Mouse (Mus musculus): ENCODE results near the gene Ubald2. TPM values are rescaled to one million over a fixed set of nuclear protein-coding genes. Genes with fewer than 3 reads are reported as not detected.
"Not testable (repeated sequence)": the region's sequence is repeated elsewhere in the genome, so short reads cannot be mapped to it uniquely, and the experiment has no call there.

Ubald2 gene
- polyA plus RNA-seq, 1 experiment: 377 TPM

DNA sequence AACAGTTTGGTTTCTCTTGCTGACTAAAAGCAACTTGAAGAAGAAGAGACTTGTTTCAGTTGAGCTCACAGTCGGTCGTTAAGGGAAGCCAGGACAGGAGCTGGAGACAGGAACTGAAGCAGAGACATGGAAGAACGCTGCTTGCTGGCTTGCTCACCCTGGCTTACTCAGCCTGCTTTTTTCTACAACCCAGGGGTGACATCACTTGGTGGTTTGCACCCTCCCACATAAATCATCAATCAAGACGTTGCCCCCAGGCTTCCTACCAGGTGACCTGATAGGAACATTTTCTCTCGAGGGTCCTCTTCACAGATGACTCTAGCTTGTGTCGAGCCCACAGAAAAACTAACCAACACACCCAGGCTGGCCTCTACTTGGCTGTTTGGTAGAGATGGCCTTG lies 10.7 kb upstream of the Ubald2 start:
- Histone ChIP-seq H3K9me3 (ENCODE audit: control insufficient read depth, low read length) (no peaks in the 10 kb centered on the region), H3K4me1 (ENCODE audit: control insufficient read depth) (peaks cover 9% of the 10 kb centered on the region), H3K4me3 (replicated peaks) (no peak overlapping the region), H3K27me3 (ENCODE audit: control insufficient read depth) (no peaks in the 10 kb centered on the region), H3K36me3 (ENCODE audit: control insufficient read depth) (no peaks in the 10 kb centered on the region)
- no peak for TF ChIP-seq GATA1 (IDR thresholded peaks at IDR 0.05; ENCODE audit: low read length)

DNA sequence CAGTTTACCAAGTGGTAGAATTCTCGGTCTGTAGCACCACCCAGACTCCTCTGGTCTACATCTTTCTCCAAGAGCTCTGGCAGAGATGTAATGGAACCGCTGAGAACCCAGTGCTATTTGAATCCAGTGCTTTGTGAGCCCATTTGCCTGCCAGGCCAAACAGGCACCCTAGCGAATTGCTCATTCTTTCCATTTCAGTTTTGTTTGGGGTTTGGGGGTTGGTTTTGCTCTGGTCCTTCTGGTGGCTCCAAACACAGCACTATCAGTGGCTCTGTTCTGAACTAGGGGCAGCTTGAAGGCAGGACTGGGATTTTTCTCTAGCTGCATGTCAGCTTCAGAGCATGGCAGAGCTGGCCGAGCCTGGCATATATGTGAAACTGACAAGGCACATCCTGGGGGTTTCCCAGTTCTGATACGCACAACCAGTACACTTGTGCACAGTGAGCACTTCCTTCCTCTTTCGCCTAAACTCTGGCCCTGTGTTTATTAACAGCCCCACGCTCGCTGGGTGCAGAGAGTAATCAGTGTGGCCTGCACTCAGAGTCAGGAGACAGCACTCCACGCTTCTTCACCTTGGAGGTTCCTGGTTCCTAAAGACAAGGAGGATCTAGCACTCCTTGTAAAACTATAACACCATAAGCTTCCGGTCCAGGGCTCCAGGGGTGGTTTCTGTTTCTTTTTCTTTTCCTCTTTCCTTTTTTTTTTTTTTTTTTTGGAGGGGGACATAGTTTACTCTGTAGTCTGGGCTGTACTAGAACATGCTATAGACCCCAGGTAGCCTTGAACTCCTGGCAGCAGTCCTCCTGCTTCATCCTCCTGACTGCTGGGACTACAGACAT lies 9.9 kb upstream of the Ubald2 start:
- Histone ChIP-seq H3K36me3 (ENCODE audit: control insufficient read depth) (no peaks in the 10 kb centered on the region), H3K4me1 (ENCODE audit: control insufficient read depth) (peaks cover 17% of the 10 kb centered on the region), H3K4me3 (replicated peaks) (no peak overlapping the region), H3K9me3 (ENCODE audit: control insufficient read depth, low read length) (no peaks in the 10 kb centered on the region), H3K27me3 (ENCODE audit: control insufficient read depth) (no peaks in the 10 kb centered on the region)
- TF ChIP-seq GATA1 (IDR thresholded peaks at IDR 0.05; ENCODE audit: low read length) (no peak), TAL1 (IDR thresholded peaks at IDR 0.05; ENCODE audit: low read length) (no peak)

DNA sequence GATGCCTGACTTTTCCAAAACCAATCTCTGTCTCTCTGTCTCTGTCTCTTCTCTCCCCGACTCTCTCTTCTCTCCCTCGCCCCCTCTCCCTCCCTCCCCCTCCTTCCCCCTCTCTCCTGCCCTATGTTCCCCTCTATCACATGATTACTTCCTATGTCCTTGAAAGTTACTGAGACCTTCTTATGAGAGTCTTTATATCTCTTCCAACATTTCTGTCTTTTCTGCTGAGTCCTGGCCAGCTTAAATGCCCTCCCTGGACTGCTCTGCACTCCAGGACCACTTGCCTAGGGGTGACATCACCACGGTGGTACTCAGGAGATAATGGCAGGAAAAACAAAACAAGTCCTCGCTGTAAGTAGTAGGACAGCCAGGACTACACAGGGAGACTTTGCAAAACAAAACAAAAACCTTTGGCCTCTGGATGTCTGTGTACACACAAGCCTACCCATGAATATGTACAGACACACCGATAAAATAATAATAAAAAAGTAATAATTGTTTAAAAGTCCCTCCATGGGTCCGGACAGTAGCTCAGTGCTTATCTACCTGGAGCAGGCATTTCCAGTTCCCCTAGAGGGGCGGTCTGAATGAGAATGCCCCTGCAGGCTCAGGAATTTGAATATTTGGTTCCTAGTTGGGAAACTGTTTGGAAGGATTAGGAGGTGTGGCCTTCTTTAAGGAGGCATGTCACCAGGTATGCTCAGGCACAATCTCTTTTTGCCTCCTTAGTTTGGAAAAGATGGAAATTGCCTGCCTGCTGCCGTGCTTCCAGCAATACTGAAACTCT lies 9.1 kb upstream of the Ubald2 start:
- TF ChIP-seq TAL1 (IDR thresholded peaks at IDR 0.05; ENCODE audit: low read length) (no peak), GATA1 (IDR thresholded peaks at IDR 0.05; ENCODE audit: low read length) (no peak)
- no peaks in the 10 kb centered on the region for H3K36me3 ChIP-seq (ENCODE audit: control insufficient read depth)
- H3K9me3 ChIP-seq (ENCODE audit: control insufficient read depth, low read length): no peaks in the 10 kb centered on the region
- peaks cover 25% of the 10 kb centered on the region for H3K4me1 ChIP-seq (ENCODE audit: control insufficient read depth)
- H3K4me3 ChIP-seq (replicated peaks): no peak overlapping the region
- no peaks in the 10 kb centered on the region for H3K27me3 ChIP-seq (ENCODE audit: control insufficient read depth)

DNA sequence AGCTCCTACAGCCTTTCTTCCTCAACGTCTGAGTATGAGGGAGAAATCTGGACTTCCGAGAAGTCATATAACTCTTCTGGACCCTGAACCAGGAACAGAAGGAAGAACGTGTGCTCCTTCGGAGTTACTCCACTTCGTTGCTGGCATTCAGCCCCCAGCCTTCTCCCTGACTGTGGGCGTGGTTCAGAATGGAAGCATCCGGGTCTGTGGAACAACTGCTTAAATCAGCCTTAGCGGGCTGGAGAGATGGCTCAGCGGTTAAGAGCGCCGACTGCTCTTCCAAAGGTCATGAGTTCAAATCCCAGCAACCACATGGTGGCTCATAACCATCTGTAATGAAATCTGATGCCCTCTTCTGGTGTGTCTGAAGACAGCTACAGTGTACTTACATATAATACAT lies 7.6 kb upstream of the Ubald2 start:
- H3K4me1 ChIP-seq (ENCODE audit: control insufficient read depth): peaks cover 40% of the 10 kb centered on the region

DNA sequence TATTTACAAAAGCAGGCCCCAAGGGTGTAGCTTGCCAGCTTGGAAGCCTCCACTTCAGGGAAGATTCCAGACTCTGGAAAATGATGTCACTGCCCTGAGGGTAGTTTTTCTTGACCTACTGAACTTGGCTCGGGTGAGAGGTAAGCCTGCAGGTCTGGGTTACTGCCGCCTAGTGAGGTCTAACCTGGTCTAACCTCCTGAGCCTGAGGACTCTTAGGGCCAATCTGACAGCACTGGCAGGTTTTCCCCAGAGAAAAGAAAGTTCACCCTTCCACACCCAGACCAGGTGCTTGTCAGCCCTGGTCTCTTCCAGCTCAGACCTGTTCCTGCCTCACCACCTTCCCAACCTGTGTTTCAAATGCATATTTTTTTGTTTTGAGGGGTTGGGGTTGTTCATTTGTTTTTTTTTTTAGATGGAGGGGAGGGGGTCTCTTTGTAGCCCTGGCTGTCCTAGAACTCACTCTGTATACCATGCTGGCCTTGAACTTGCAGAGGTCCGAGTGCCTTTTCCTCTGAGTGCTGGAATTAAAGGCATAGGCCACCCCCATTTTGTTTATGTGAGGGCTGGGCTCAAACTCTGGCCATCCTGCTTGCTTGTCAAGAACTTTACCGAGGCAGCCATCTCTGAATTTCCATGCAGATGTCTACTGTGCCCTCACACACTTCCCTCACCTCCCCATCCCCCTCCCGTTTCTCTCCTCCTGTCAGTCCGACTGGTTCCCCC lies 6.9 kb upstream of the Ubald2 start:
- Histone ChIP-seq H3K9me3 (ENCODE audit: control insufficient read depth, low read length) (no peaks in the 10 kb centered on the region), H3K36me3 (ENCODE audit: control insufficient read depth) (no peaks in the 10 kb centered on the region), H3K27me3 (ENCODE audit: control insufficient read depth) (no peaks in the 10 kb centered on the region), H3K4me3 (replicated peaks) (no peak overlapping the region), H3K4me1 (ENCODE audit: control insufficient read depth) (peaks cover 46% of the 10 kb centered on the region)
- TF ChIP-seq TAL1 (IDR thresholded peaks at IDR 0.05; ENCODE audit: low read length) (no peak), GATA1 (IDR thresholded peaks at IDR 0.05; ENCODE audit: low read length) (no peak)

More for the DNA sequence above, 7.6 kb upstream of the Ubald2 start:
- not testable (repeated sequence) for H3K36me3 ChIP-seq (ENCODE audit: control insufficient read depth); H3K9me3 ChIP-seq (ENCODE audit: control insufficient read depth, low read length); H3K4me3 ChIP-seq (replicated peaks); H3K27me3 ChIP-seq (ENCODE audit: control insufficient read depth)

DNA sequence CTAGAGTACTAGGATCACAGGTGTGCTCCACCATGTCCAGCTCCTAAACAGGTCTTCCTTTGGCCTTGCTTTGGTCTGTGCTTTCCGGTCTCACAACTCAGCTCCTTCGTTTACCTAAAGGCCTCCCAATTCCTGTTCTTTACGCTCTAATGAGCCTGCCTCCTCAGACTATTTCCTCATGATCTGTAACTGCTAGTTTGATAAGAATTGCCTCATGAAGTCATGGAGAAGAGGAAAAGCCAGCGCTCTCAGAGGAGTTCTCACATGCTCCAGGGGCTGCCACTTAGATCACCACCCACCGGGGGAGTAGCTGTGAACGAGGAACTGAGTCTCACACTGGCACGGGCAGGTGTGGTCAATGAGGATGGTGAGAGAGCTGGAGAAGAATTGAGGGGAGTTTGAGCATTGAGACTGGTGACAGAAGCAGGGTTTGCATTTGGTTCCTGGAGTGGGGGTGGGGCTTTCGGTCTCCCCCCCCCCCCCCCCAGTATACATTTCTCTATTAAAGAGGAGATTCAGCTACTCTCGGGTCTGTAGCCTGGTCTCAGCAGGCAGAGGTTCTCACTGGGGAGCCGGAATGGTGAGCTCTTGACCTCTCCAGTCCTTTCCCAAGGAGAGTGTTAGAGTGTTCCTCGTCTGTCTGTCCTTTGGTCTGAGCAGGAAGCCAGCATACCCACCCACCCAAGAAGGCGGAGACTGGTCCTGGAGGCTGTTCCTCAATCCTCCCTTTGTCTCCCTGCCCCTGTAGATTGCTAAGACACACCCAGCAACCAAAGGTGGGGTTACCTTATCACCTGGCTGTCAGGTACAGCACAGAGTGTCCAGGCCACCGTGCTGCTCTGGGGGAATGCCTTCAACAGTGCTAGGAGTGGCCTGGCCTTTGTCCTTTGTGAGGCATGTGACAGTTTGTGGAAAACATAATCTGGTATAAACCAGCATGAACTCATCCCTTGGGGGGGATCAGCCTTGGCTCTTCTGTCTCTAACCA lies 4.7 kb upstream of the Ubald2 start:
- Histone ChIP-seq H3K4me1 (ENCODE audit: control insufficient read depth) (peaks cover 55% of the 10 kb centered on the region), H3K4me3 (replicated peaks) (peak overlapping the region; percentile 17), H3K27me3 (ENCODE audit: control insufficient read depth) (no peaks in the 10 kb centered on the region), H3K9me3 (ENCODE audit: control insufficient read depth, low read length) (no peaks in the 10 kb centered on the region), H3K36me3 (ENCODE audit: control insufficient read depth) (no peaks in the 10 kb centered on the region)
- TF ChIP-seq GATA1 (IDR thresholded peaks at IDR 0.05; ENCODE audit: low read length) (no peak), TAL1 (IDR thresholded peaks at IDR 0.05; ENCODE audit: low read length) (peak; percentile 39; the same call in 1 of the 3 replicates)

DNA sequence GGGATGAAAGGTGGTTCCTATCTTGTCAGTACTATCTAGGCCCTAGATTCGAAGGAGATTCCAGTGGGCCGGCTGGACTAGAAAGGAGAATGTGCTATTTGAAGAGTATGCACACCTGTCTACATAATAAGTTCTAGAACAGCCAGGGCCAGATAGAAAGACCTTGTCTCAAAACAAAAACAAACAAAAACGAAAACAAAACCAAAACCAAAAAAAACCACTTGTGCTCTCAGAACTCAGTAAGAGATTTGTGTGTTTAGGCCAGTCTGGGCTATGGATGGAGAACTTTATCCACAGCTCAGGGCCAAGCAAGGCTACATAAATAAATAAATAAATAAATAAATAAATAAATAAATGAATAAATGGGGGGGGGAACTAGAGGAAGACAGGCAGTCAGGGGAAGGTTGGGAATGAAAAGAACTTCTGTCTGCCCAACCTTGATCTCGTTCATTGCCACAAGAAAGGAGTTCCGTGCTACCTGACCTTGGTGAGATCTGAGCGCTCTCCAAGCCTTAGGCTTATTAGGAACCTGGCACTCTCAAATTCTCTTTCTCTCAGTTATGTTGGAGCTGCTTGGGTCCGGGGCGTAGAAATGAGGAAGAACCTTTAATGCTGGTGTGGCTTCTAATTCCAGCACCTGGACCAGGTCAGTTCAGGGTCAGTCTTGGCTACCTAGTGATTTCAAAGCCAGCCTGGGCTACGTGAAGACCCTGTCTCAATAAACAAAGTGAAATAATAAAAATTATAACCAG lies 3.9 kb upstream of the Ubald2 start:
- TF ChIP-seq GATA1 (IDR thresholded peaks at IDR 0.05; ENCODE audit: low read length) (no peak), TAL1 (IDR thresholded peaks at IDR 0.05; ENCODE audit: low read length) (no peak)
- Histone ChIP-seq H3K4me1 (ENCODE audit: control insufficient read depth) (peaks cover 58% of the 10 kb centered on the region), H3K4me3 (replicated peaks) (peak overlapping the region; percentile 54), H3K27me3 (ENCODE audit: control insufficient read depth) (no peaks in the 10 kb centered on the region), H3K36me3 (ENCODE audit: control insufficient read depth) (peaks cover 5% of the 10 kb centered on the region), H3K9me3 (ENCODE audit: control insufficient read depth, low read length) (no peaks in the 10 kb centered on the region)

All from erythroblast, embryonic 14.5 days (primary cell).